Mouse (Mus musculus) MEL (cell line): ENCODE data around the gene Sgpp1.

ENCODE experiments used
- CHD1 ChIP-seq: IDR thresholded peaks from 2 replicates; pipeline ENCODE4 v1.6.1; 2012; ENCODE audit warnings: low read depth, mild to moderate bottlenecking, inconsistent platforms, low read length, improper control_type of control experiment
- CTCF ChIP-seq, 3 experiments: IDR thresholded peaks in 2 of 3; conservative IDR thresholded peaks in 1 of 3; 2 replicates each; pipeline ENCODE4 v1.5.1; 2011 to 2012; ENCODE audit warnings: low read length in 3 of 3, low read depth in 2 of 3, mild to moderate bottlenecking in 2 of 3, improper control_type of control experiment in 1 of 3, inconsistent platforms in 1 of 3, mixed read lengths in 1 of 3, moderate library complexity in 1 of 3; ENCODE audit not compliant: control insufficient read depth in 1 of 3, insufficient read depth in 1 of 3, poor library complexity in 1 of 3, severe bottlenecking in 1 of 3
- E2F4 ChIP-seq: IDR thresholded peaks from 2 replicates; pipeline ENCODE4 v1.6.1; 2011; ENCODE audit warnings: low read depth, low read length, improper control_type of control experiment, borderline replicate concordance
- GATA1 ChIP-seq: IDR thresholded peaks from 2 replicates; pipeline ENCODE4 v1.6.1; 2011; ENCODE audit warnings: low read depth, low read length, improper control_type of control experiment
- POLR2A ChIP-seq, 2 experiments: IDR thresholded peaks; 2 replicates each; pipeline ENCODE4 v1.6.1; 2011 to 2012; ENCODE audit warnings: low read length in 2 of 2, mild to moderate bottlenecking in 2 of 2, control low read depth in 1 of 2, improper control_type of control experiment in 1 of 2, low read depth in 1 of 2, moderate library complexity in 1 of 2; ENCODE audit not compliant: control insufficient read depth in 1 of 2, insufficient read depth in 1 of 2, poor library complexity in 1 of 2
- TAL1 ChIP-seq: IDR thresholded peaks from 2 replicates; pipeline ENCODE4 v1.6.1; 2012; ENCODE audit warnings: mild to moderate bottlenecking, inconsistent platforms, low read length, moderate library complexity, mixed read lengths
- TBP ChIP-seq: IDR thresholded peaks from 2 replicates; pipeline ENCODE4 v1.8.0; 2011; ENCODE audit warnings: low read depth, low read length, improper control_type of control experiment
- TCF12 ChIP-seq: IDR thresholded peaks from 2 replicates; pipeline ENCODE4 v1.6.1; 2014; ENCODE audit warnings: low read depth, mild to moderate bottlenecking, inconsistent platforms, low read length, improper control_type of control experiment, moderate library complexity

GRCm38 (mm10) chr12:75729876-75730275, 5.7 kb downstream of the Sgpp1 start:
- TF ChIP-seq POLR2A (IDR thresholded peaks at IDR 0.05; ENCODE audit: control insufficient read depth in 1 of 2, insufficient read depth in 1 of 2, low read depth in 1 of 2, low read length in 2 of 2, poor library complexity in 1 of 2), result no peak
- TF ChIP-seq TAL1, result no peak
- no peak for TF ChIP-seq CTCF (IDR thresholded peaks at IDR 0.05 in 2 of 3, conservative IDR thresholded peaks at IDR 0.05 in 1 of 3; ENCODE audit: control insufficient read depth in 1 of 3, insufficient read depth in 1 of 3, low read depth in 2 of 3, low read length in 3 of 3, poor library complexity in 1 of 3, severe bottlenecking in 1 of 3)
- TF ChIP-seq CHD1, result no peak
- no peak for TF ChIP-seq E2F4
- TF ChIP-seq TCF12, result no peak
- no peak for TF ChIP-seq GATA1
- no peak for TF ChIP-seq TBP
